In the genomic region with DNA sequence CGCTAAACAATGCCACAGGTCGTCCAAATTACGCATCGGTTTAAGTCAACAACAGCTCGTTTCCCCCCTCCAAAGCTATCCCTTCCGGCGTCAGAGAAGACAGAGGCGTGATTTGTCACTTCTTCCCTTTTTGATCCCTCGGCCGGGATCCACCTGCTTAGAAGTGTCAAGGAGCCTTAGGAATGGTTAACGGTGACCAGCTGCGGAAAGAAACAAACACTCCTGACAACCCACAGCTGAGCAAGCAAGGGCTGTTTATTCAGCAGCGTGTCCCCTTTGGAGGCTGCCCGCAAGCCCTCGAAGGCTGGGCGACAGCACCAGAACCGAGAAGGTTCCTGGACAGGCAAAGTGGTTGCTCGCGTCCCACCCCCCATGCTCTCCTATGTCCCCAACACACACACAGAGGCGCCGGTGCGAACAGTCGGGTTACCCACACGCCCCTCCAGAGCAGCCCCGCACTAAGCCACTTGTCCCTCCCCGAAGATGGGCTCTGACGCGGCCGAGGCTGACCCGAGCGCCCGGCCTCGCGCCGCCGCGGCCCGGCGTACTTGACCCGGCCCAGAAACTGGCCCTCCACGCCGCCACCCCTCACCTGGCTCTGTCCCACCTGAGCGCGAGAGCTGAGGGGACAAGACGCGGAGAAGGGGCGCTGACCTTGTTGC, we compare ENCODE assay signal across 8 mouse cellular contexts. TPM values are rescaled to one million over a fixed set of nuclear protein-coding genes. Genes with fewer than 3 reads are reported as not detected.
DNase-seq lines count a peak whose midpoint lies in the region; ATAC-seq lines count a peak whose summit lies in the region.

No protein-coding gene starts in this region.

- DNase-seq in layer of hippocampus, adult 11-12 months (ENCODE audit: low spot score): peak; percentile 47
- DNase-seq in layer of hippocampus, adult 9-10 months (ENCODE audit: low spot score): no peak
- peak; percentile 53 for DNase-seq in c-Kit-negative CD71-positive TER-119-positive erythroid progenitor cells, embryonic 14.5 days (ENCODE audit: low read depth, low spot score)
- DNase-seq in frontal cortex, postnatal 14 days (ENCODE audit: low spot score in 2 of 2): peak; percentile 19 to 42
- peak; percentile 42 for DNase-seq in hindbrain, embryonic 14.5 days (ENCODE audit: low spot score)
- peak; percentile 22 to 66 for DNase-seq in left cerebral cortex, postnatal 10 days (ENCODE audit: extremely low spot score in 1 of 2, low spot score in 2 of 2)
- DNase-seq in right cerebral cortex, postnatal 36 days (ENCODE audit: low spot score in 2 of 2): peak; percentile 8 to 33

- H3K36me3 ChIP-seq in hindbrain, embryonic 14.5 days (replicated peaks; ENCODE audit: control insufficient read depth, insufficient read depth): peaks cover 14% of the 10 kb centered on the region
- peaks cover 17% of the 10 kb centered on the region for H3K36me3 ChIP-seq in megakaryocyte, embryonic 14.5 days (replicated peaks; ENCODE audit: low read length)

- peak overlapping the region; percentile 70 for H3K27ac ChIP-seq in hindbrain, embryonic 14.5 days

- H3K4me3 ChIP-seq in hindbrain, embryonic 14.5 days (replicated peaks; ENCODE audit: low read length): peak overlapping the region; percentile 100
- H3K4me3 ChIP-seq in megakaryocyte, embryonic 14.5 days (replicated peaks): peak overlapping the region; percentile 98

- intact Hi-C loops in left cerebral cortex, postnatal 10 days (cut with DNase I): loop anchor here (2.0 to 5.0 kb wide), 2 partner anchors 32 to 154 kb away; no protein-coding TSS in a partner anchor

- peak overlapping the region; percentile 86 for H3K4me2 ChIP-seq in hindbrain, embryonic 14.5 days (replicated peaks)

- H3K4me1 ChIP-seq in hindbrain, embryonic 14.5 days (replicated peaks; ENCODE audit: control insufficient read depth, insufficient read depth, low read length): peaks cover 18% of the 10 kb centered on the region
- peaks cover 36% of the 10 kb centered on the region for H3K4me1 ChIP-seq in megakaryocyte, embryonic 14.5 days

- 0 out of 2 replicates have a peak, but pooled peaks cover 2% of the 10 kb centered on the region for H3K27me3 ChIP-seq in hindbrain, embryonic 14.5 days (ENCODE audit: control insufficient read depth, insufficient read depth, low read length)
- peaks cover 13% of the 10 kb centered on the region for H3K27me3 ChIP-seq in megakaryocyte, embryonic 14.5 days (replicated peaks)

- WGBS in hindbrain, embryonic 14.5 days: under 1% methylated on average over 47 of the region's 47 CpGs

- peak; percentile 75 for ATAC-seq in hindbrain, embryonic 14.5 days (ENCODE audit: low FRiP score)

- H3K9me3 ChIP-seq in hindbrain, embryonic 14.5 days (ENCODE audit: control insufficient read depth, low read length): no peaks in the 10 kb centered on the region
- no peaks in the 10 kb centered on the region for H3K9me3 ChIP-seq in megakaryocyte, embryonic 14.5 days

- H3K9ac ChIP-seq in hindbrain, embryonic 14.5 days: peak overlapping the region; percentile 98

RNA-seq across cellular contexts. Expression of gene March5, which starts 0.6 kb away (rescaled TPM):
- polyA plus RNA-seq in hindbrain, embryonic 14.5 days (2014; fragmentation: Nextera tagmentation; extraction: Ambion mirVana): 123 and 130 TPM in 2 replicates
- 10 to 100 TPM; 86.3 to 93.4 TPM for total RNA-seq in left cerebral cortex, postnatal 10 days (2021)
- 28.9 and 37.4 TPM in 2 replicates for polyA plus RNA-seq in megakaryocyte, embryonic 14.5 days (2012; ENCODE audit: insufficient read depth, low replicate concordance)

RNA-seq across cellular contexts. Expression of gene Cpeb3, which starts 1.6 kb away (rescaled TPM):
- 10.8 and 11.5 TPM in 2 replicates for polyA plus RNA-seq in hindbrain, embryonic 14.5 days (2014; fragmentation: Nextera tagmentation; extraction: Ambion mirVana)
- total RNA-seq in left cerebral cortex, postnatal 10 days (2021): 10 to 100 TPM; 55.2 to 55.9 TPM
- 0.21 TPM in 1 of 2 replicates, not detected in the other for polyA plus RNA-seq in megakaryocyte, embryonic 14.5 days (2012; ENCODE audit: insufficient read depth, low replicate concordance)
